Mouse (Mus musculus) pancreas, adult 10 weeks (tissue): Measurements from ENCODE around the gene Gm10436. TPM values are rescaled to one million over a fixed set of nuclear protein-coding genes. Genes with fewer than 3 reads are reported as not detected.

Source experiments
- polyA plus RNA-seq: library from polyadenylated mRNA; stranded (reverse); fragments of 350-450 nt; fragmentation: Illumina TruSeq; extraction: RNeasy Lipid Tissue Mini Kit (QIAGEN cat#74804); gene quantifications from one replicate; pipeline ENCODE4 v1.2.3, GENCODE M21; 2015; ENCODE audit warnings: low read depth, low replicate concordance; ENCODE audit not compliant: insufficient read depth

Gm10436 gene
- not detected for polyA plus RNA-seq

DNA sequence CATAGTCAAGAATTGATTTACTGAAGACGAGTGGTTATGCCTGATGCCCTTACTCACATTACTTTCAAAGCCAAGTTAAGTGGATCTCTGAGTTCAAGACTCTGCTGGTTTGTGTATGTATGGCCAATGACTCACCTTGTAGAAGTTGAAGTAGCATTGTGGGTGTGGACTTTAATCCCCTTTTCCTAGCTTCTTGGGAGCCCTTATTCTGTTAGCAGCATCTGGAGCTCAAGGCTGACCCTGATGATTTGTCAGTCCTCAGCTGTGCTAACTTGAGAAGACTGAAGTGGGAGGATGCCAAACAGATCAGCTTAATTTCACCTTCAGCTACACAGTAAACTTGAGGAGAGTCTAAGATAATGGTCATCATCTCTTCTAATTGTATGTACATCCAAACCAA, at the start of gene Gm10436:
Gene Gm10436, minus strand, starts transcription at position 101 of the 400 bp plus-strand sequence.

Other genes with a start within 250 kb of the Gm10436 start
- not detected for gene Gm2042, start 228.0 kb downstream of the Gm10436 start, polyA plus RNA-seq
- gene Gm2075, start 170.3 kb downstream of the Gm10436 start, polyA plus RNA-seq = not detected
- gene Gm6803, start 163.3 kb downstream of the Gm10436 start, polyA plus RNA-seq = not detected
- gene Gm2056, start 155.1 kb downstream of the Gm10436 start, polyA plus RNA-seq = not detected
- not detected for gene Gm16368, start 98.4 kb downstream of the Gm10436 start, polyA plus RNA-seq
- not detected for gene Gm8332, start 68.0 kb upstream of the Gm10436 start, polyA plus RNA-seq
- not detected for gene Gm5662, start 92.4 kb upstream of the Gm10436 start, polyA plus RNA-seq
- gene Gm5039, start 141.9 kb upstream of the Gm10436 start, polyA plus RNA-seq = not detected
- 4.5 TPM for gene Adck1, start 178.4 kb upstream of the Gm10436 start, polyA plus RNA-seq